Mouse (Mus musculus) stomach, embryonic 15.5 days (tissue): ENCODE data around the gene Fmnl2. TPM values are rescaled to one million over a fixed set of nuclear protein-coding genes. Genes with fewer than 3 reads are reported as not detected.

ENCODE experiments used
- ATAC-seq: fragments of 200-750 bp; cut with Nextera tagmentation; 2 replicates; pipeline ENCODE4 v1.8.0; 2017; ENCODE audit warnings: low read depth, moderate number of reproducible peaks, moderate TSS enrichment; ENCODE audit not compliant: insufficient read depth, low FRiP score
- H3K27ac ChIP-seq: fragments of 300-500 bp; sonication (generic); 2 replicates; pipeline ENCODE4 v1.5.1; 2015; ENCODE audit warnings: mild to moderate bottlenecking, inconsistent platforms
- H3K27me3 ChIP-seq: fragments of 300-500 bp; sonication (generic); replicated peaks from 2 replicates; pipeline ENCODE4 v1.6.1; 2015; ENCODE audit warnings: inconsistent platforms
- H3K36me3 ChIP-seq: fragments of 300-500 bp; sonication (generic); 2 replicates; pipeline ENCODE4 v1.6.1; 2015; ENCODE audit warnings: inconsistent platforms
- H3K4me1 ChIP-seq: fragments of 300-500 bp; sonication (generic); 2 replicates; pipeline ENCODE4 v1.6.1; 2015; ENCODE audit warnings: inconsistent platforms
- H3K4me2 ChIP-seq: fragments of 300-500 bp; sonication (generic); 2 replicates; pipeline ENCODE4 v1.6.1; 2015; ENCODE audit warnings: mild to moderate bottlenecking, inconsistent platforms
- H3K4me3 ChIP-seq: fragments of 300-500 bp; sonication (generic); replicated peaks from 2 replicates; pipeline ENCODE4 v1.5.1; 2015; ENCODE audit warnings: inconsistent platforms
- H3K9ac ChIP-seq: fragments of 300-500 bp; sonication (generic); 2 replicates; pipeline ENCODE4 v1.6.1; 2015; ENCODE audit warnings: inconsistent platforms
- H3K9me3 ChIP-seq: fragments of 300-500 bp; sonication (generic); 2 replicates; pipeline ENCODE4 v1.6.1; 2016; ENCODE audit warnings: inconsistent platforms
- WGBS: fragments of 180-500 bp; shearing (Covaris S2); methylation state at CpG from one replicate; pipeline ENCODE4 v1.1.7; 2015; 5-methylcytosine and 5-hydroxymethylcytosine counted together
- polyA plus RNA-seq: library from polyadenylated mRNA; unstranded; fragments of >200 nt; fragmentation: Nextera tagmentation; extraction: Ambion mirVana; gene quantifications from 2 replicates; pipeline ENCODE4 v1.2.1, GENCODE M21; 2015

Gene Fmnl2
- polyA plus RNA-seq, 1 experiment from 2014 or later = 4.7 TPM

GRCm38 (mm10) chr2:53173966-53174365 is 316.3 kb downstream of the Fmnl2 start:
- no peaks in the 10 kb centered on the region for H3K4me1 ChIP-seq
- H3K36me3 ChIP-seq = peaks cover 6% of the 10 kb centered on the region; the same call in 1 of the 2 replicates
- no peak overlapping the region for H3K27ac ChIP-seq
- no peaks in the 10 kb centered on the region for H3K27me3 ChIP-seq
- no peak overlapping the region for H3K4me2 ChIP-seq
- no peak overlapping the region for H3K4me3 ChIP-seq
- no peak overlapping the region for H3K9ac ChIP-seq
- ATAC-seq = no peak
- no peaks in the 10 kb centered on the region for H3K9me3 ChIP-seq

GRCm38 (mm10) chr2:53178966-53179365 is 321.3 kb downstream of the Fmnl2 start:
- ATAC-seq = no peak
- Histone ChIP-seq H3K4me3 (no peak overlapping the region), H3K9me3 (no peaks in the 10 kb centered on the region), H3K27ac (no peak overlapping the region), H3K9ac (no peak overlapping the region), H3K27me3 (no peaks in the 10 kb centered on the region), H3K4me1 (no peaks in the 10 kb centered on the region), H3K4me2 (no peak overlapping the region), H3K36me3 (peaks cover 6% of the 10 kb centered on the region; the same call in 1 of the 2 replicates)
- WGBS = 80% methylated on average over 3 of the region's 3 CpGs

DNA sequence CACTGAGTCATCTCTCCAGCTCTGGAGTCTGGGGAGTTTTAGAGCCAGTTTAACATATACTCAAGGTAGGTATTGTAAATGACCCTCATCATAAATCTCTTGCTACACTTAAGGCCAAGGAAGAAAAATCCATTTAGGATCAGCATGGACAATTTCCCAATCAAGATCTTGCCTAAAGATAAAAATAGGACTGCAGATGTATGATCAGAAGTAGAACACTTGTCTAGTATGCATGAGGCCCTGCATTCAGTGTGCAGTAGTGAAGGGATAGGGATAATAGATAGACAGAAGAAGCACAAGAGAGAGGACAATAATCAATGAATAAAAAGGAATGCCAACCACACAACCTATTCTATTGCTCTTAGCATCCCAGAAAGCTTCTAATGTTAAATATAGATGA is 322.2 kb downstream of the Fmnl2 start:
- H3K4me1 ChIP-seq = no peaks in the 10 kb centered on the region
- no peak overlapping the region for H3K9ac ChIP-seq
- no peak overlapping the region for H3K4me3 ChIP-seq
- no peak overlapping the region for H3K27ac ChIP-seq
- ATAC-seq = no peak
- H3K36me3 ChIP-seq = no peaks in the 10 kb centered on the region
- H3K9me3 ChIP-seq = no peaks in the 10 kb centered on the region
- H3K27me3 ChIP-seq = no peaks in the 10 kb centered on the region
- no peak overlapping the region for H3K4me2 ChIP-seq

Other genes starting within 250 kb of the Fmnl2 start
- gene Cacnb4, start 181.0 kb upstream of the Fmnl2 start, polyA plus RNA-seq = 0.57 and 1.7 TPM in 2 replicates
- 31.5 and 35.8 TPM in 2 replicates for gene Stam2, start 115.6 kb upstream of the Fmnl2 start, polyA plus RNA-seq